Mouse (Mus musculus): ENCODE results near the gene Nccrp1. TPM values are rescaled to one million over a fixed set of nuclear protein-coding genes. Genes with fewer than 3 reads are reported as not detected.
"Not testable (repeated sequence)": the region's sequence is repeated elsewhere in the genome, so short reads cannot be mapped to it uniquely, and the experiment has no call there.

Gene Nccrp1
- total and polyA plus RNA-seq, 3 experiments, result 0.10 TPM; not detected in 2

- peak; percentile 66 for DNase-seq
Observed at GRCm38 (mm10) chr7:28570291-28570981, 23.4 kb upstream of the Nccrp1 start.

- DNase-seq, result peak; percentile 58
Observed at GRCm38 (mm10) chr7:28568253-28568652, 21.2 kb upstream of the Nccrp1 start.

- no peak for DNase-seq
Observed at GRCm38 (mm10) chr7:28567539-28567938, 20.5 kb upstream of the Nccrp1 start.

- no peak for DNase-seq
Observed at GRCm38 (mm10) chr7:28565407-28565806, 18.4 kb upstream of the Nccrp1 start.

GRCm38 (mm10) chr7:28562951-28563350 lies 15.9 kb upstream of the Nccrp1 start:
- no peak for DNase-seq

- no peak for DNase-seq
Observed at GRCm38 (mm10) chr7:28562371-28562770, 15.3 kb upstream of the Nccrp1 start.

- no peak for DNase-seq
Observed at GRCm38 (mm10) chr7:28561967-28562366, 14.9 kb upstream of the Nccrp1 start.

- DNase-seq, result no peak
Observed at GRCm38 (mm10) chr7:28560856-28561255, 13.8 kb upstream of the Nccrp1 start.

GRCm38 (mm10) chr7:28558486-28558885 lies 11.4 kb upstream of the Nccrp1 start:
- DNase-seq, result peak; percentile 68

GRCm38 (mm10) chr7:28557708-28558107 lies 10.7 kb upstream of the Nccrp1 start:
- no peak for DNase-seq

GRCm38 (mm10) chr7:28557069-28557468 lies 10.0 kb upstream of the Nccrp1 start:
- DNase-seq, result no peak

GRCm38 (mm10) chr7:28555939-28556535 lies 9.0 kb upstream of the Nccrp1 start:
- no peak for DNase-seq

GRCm38 (mm10) chr7:28553076-28553475 lies 6.0 kb upstream of the Nccrp1 start:
- DNase-seq, result no peak

- no peak for DNase-seq
Observed at GRCm38 (mm10) chr7:28547628-28548027, 574 bp upstream of the Nccrp1 start.

GRCm38 (mm10) chr7:28546649-28547048 lies 405 bp downstream of the Nccrp1 start:
- DNase-seq, result no peak

GRCm38 (mm10) chr7:28545891-28546210 lies 1.2 kb downstream of the Nccrp1 start:
- no peak for DNase-seq

GRCm38 (mm10) chr7:28545048-28545890 lies 1.8 kb downstream of the Nccrp1 start:
- DNase-seq, result no peak

GRCm38 (mm10) chr7:28544051-28544601 lies 2.9 kb downstream of the Nccrp1 start:
- DNase-seq, result peak; percentile 43

- no peak for DNase-seq
Observed at GRCm38 (mm10) chr7:28540526-28540925, 6.5 kb downstream of the Nccrp1 start, which contains the start of gene Sycn. Gene Sycn (plus strand): TSS chr7:28540885.

- not testable (repeated sequence) for DNase-seq
Observed at GRCm38 (mm10) chr7:28538886-28539285, 8.2 kb downstream of the Nccrp1 start.

- DNase-seq, result no peak
Observed at GRCm38 (mm10) chr7:28532005-28532404, 15.0 kb downstream of the Nccrp1 start.

- DNase-seq, result peak; percentile 88
Observed at GRCm38 (mm10) chr7:28527922-28528719, 18.9 kb downstream of the Nccrp1 start.
